Mouse (Mus musculus): Measurements from ENCODE around the gene Tmem184b. TPM values are rescaled to one million over a fixed set of nuclear protein-coding genes. Genes with fewer than 3 reads are reported as not detected.
A peak's percentile ranks its signal among the peaks of the same experiment; 100 is the strongest.

Tmem184b gene
- polyA plus RNA-seq, 1 experiment from 2014 or later = 33.8 TPM

MicroRNAs encoded within 50 kb of the gene (microRNA counts, 519-probe panel; counts per million panel counts)
- not detected for microRNA mmu-miR-1943

Small RNAs within 50 kb of the gene (microRNA-seq; reads per million reads assigned to microRNA genes)
- gene Mir1943 = 2.1 reads per million, percentile 4 among the genes with 10 or more reads in this experiment

Other genes with a start within 250 kb of the Tmem184b start
- gene Sox10, start 238.3 kb downstream of the Tmem184b start, polyA plus RNA-seq (2014; fragmentation: Nextera tagmentation; extraction: Ambion mirVana) = 0.64 and 0.95 TPM in 2 replicates
- 18.7 and 21.1 TPM in 2 replicates for gene Pick1, start 174.4 kb downstream of the Tmem184b start, polyA plus RNA-seq (2014; fragmentation: Nextera tagmentation; extraction: Ambion mirVana)
- gene Gm49486, start 174.2 kb downstream of the Tmem184b start, polyA plus RNA-seq (2014; fragmentation: Nextera tagmentation; extraction: Ambion mirVana) = 0.12 and 0.57 TPM in 2 replicates
- 0.14 and 0.15 TPM in 2 replicates for gene Slc16a8, start 148.8 kb downstream of the Tmem184b start, polyA plus RNA-seq (2014; fragmentation: Nextera tagmentation; extraction: Ambion mirVana)
- 0.27 and 1.5 TPM in 2 replicates for gene Baiap2l2, start 118.0 kb downstream of the Tmem184b start, polyA plus RNA-seq (2014; fragmentation: Nextera tagmentation; extraction: Ambion mirVana)
- 18.4 and 20.6 TPM in 2 replicates for gene Pla2g6, start 75.2 kb downstream of the Tmem184b start, polyA plus RNA-seq (2014; fragmentation: Nextera tagmentation; extraction: Ambion mirVana)
- gene Maff, start 56.9 kb downstream of the Tmem184b start, polyA plus RNA-seq (2014; fragmentation: Nextera tagmentation; extraction: Ambion mirVana) = 1.0 and 2.3 TPM in 2 replicates
- gene Csnk1e, start 52.0 kb upstream of the Tmem184b start, polyA plus RNA-seq (2014; fragmentation: Nextera tagmentation; extraction: Ambion mirVana) = 175 and 182 TPM in 2 replicates
- not detected in 2 replicates for gene Kcnj4, start 101.7 kb upstream of the Tmem184b start, polyA plus RNA-seq (2014; fragmentation: Nextera tagmentation; extraction: Ambion mirVana)
- 14.9 and 16.4 TPM in 2 replicates for gene Kdelr3, start 112.8 kb upstream of the Tmem184b start, polyA plus RNA-seq (2014; fragmentation: Nextera tagmentation; extraction: Ambion mirVana)
- gene Ddx17, start 143.2 kb upstream of the Tmem184b start, polyA plus RNA-seq (2014; fragmentation: Nextera tagmentation; extraction: Ambion mirVana) = 81.9 and 82.6 TPM in 2 replicates
- 0.94 and 1.1 TPM in 2 replicates for gene Dmc1, start 201.5 kb upstream of the Tmem184b start, polyA plus RNA-seq (2014; fragmentation: Nextera tagmentation; extraction: Ambion mirVana)